Mouse (Mus musculus) liver, embryonic 14 days (tissue): ENCODE results near the gene Zfp641. TPM values are rescaled to one million over a fixed set of nuclear protein-coding genes. Genes with fewer than 3 reads are reported as not detected.

Source experiments
- polyA plus RNA-seq: library from polyadenylated mRNA; depleted of rRNA; stranded (reverse); fragments of >200 nt; gene quantifications from 2 replicates; pipeline ENCODE4 v1.2.3, GENCODE M21; 2012; rRNA removed

Zfp641 gene
- 0.09 and 0.12 TPM in 2 replicates for polyA plus RNA-seq

DNA sequence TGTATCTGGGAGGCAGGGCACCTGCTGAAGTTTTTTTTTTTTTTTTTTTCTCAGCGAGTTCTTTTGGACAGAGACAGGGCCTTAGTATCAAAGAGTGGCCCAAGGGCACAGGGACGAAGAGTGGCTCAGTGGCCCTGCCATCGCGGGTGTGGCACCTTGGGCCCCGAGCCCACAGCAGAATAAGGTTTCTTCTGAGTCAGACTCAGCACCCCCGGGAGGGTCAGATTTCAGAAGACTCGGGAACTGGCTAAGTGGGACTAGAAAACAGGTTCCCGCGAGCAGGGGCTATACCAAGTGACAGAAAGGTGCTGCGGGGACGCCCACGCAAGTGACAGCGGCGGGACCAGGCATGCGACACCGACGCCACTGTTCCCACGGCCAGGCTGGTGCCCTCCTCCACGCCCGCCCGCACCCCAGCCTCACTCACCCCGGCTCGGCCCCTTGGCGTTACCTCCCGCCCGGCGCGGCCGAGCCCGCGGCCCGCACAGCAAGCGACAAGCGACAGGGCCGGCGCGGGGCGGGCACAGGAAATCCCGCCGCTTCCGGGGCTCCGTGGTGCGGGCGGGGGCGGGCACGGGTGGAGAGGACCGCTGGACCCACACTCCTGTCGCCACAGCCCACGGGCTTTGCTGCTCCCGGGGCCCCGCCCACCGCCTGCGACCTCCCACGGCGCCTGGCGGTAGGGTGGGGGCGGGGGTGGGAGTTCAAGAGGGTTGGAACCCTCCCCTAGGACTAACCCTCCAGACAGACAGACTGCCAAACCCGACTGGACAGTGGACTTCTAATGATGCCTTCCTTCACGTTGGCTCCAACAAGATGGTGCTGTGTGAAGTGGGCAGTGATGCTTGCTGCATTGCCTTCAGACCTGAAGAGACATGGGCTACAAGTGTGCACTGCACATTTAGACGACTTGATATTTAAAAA is at the start of gene Zfp641:
Gene Zfp641, minus strand, starts transcription at position 534 of the 924 bp plus-strand sequence.

DNA sequence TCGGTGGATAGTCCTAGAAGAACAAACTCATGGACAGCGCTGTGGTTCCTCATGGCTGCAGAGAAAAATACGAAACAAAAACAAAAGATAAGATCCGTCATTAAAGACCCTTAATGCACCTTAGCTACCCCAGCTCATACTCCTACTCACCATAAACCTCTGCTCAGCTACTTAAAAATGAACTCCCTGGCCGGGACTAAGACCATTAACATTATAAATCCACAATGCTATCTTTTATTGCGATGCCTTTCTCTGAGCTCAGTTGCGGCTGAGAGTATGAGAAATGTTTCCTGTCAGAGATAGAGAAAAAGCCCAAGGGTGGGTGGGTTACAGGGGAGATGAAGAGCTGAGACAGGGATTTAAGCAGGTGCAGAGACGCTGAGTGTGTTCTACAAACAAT is 44.9 kb upstream of the Zfp641 start, which contains the start of gene Olfr284:
Gene Olfr284, minus strand, starts transcription at position 101 of the 400 bp plus-strand sequence.

GRCm38 (mm10) chr15:98317177-98317724 is 21.3 kb upstream of the Zfp641 start, which contains the start of gene Olfr285:
Gene Olfr285, minus strand, starts transcription at chr15:98317353.

DNA sequence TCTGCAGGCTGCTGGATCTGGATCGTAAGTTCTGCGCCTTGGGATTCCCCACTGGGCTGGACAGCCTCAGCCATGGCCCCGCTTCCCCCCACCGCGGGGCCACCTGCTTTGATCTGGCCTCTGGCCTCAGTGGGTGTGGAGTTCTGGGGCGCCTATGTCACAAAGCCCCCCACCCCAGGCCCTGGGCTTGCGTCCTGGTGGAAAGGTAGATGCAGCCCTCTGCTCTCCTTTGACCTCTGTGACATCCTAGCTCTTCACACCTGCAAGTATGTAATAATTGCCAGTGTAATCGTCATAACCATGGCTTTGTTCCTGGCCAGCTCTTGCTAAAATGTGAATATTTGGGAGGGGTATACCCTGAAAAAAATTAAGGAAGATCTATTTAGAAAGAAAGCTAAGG is 38.8 kb downstream of the Zfp641 start, which contains the start of gene H1fnt:
Gene H1fnt, minus strand, starts transcription at position 101 of the 400 bp plus-strand sequence.

Other genes with a start within 250 kb of the Zfp641 start
- 22.1 and 23.5 TPM in 2 replicates for gene Pfkm, start 203.6 kb downstream of the Zfp641 start, polyA plus RNA-seq
- gene Senp1, start 202.4 kb downstream of the Zfp641 start, polyA plus RNA-seq, result 10.4 and 11.8 TPM in 2 replicates
- 13.8 and 16.2 TPM in 2 replicates for gene Asb8, start 130.5 kb downstream of the Zfp641 start, polyA plus RNA-seq
- not detected in 2 replicates for gene Ccdc184, start 129.0 kb downstream of the Zfp641 start, polyA plus RNA-seq
- not detected in 2 replicates for gene Olfr288, start 100.6 kb downstream of the Zfp641 start, polyA plus RNA-seq
- gene Gm44579, start 75.2 kb downstream of the Zfp641 start, polyA plus RNA-seq, result not detected in 2 replicates
- gene Olfr287, start 75.1 kb downstream of the Zfp641 start, polyA plus RNA-seq, result not detected in 2 replicates
- gene Olfr286, start 61.7 kb downstream of the Zfp641 start, polyA plus RNA-seq, result not detected in 2 replicates
- not detected in 2 replicates for gene H1fnt, start 38.9 kb downstream of the Zfp641 start, polyA plus RNA-seq
- not detected in 2 replicates for gene Olfr285, start 21.2 kb upstream of the Zfp641 start, polyA plus RNA-seq
- gene Olfr284, start 44.8 kb upstream of the Zfp641 start, polyA plus RNA-seq, result not detected in 2 replicates
- not detected in 2 replicates for gene Olfr283, start 84.8 kb upstream of the Zfp641 start, polyA plus RNA-seq
- not detected in 2 replicates for gene Olfr282, start 135.1 kb upstream of the Zfp641 start, polyA plus RNA-seq
- gene Olfr281, start 156.4 kb upstream of the Zfp641 start, polyA plus RNA-seq, result not detected in 2 replicates
- not detected in 2 replicates for gene OR5BS1P, start 173.7 kb upstream of the Zfp641 start, polyA plus RNA-seq
- gene Lalba, start 186.6 kb upstream of the Zfp641 start, polyA plus RNA-seq, result not detected in 2 replicates
- not detected in 2 replicates for gene Olfr279, start 196.2 kb upstream of the Zfp641 start, polyA plus RNA-seq
- gene Kansl2, start 238.1 kb upstream of the Zfp641 start, polyA plus RNA-seq, result 21.1 and 25.0 TPM in 2 replicates